Mouse (Mus musculus): ENCODE measurements around the gene Nt5m.

DNA sequence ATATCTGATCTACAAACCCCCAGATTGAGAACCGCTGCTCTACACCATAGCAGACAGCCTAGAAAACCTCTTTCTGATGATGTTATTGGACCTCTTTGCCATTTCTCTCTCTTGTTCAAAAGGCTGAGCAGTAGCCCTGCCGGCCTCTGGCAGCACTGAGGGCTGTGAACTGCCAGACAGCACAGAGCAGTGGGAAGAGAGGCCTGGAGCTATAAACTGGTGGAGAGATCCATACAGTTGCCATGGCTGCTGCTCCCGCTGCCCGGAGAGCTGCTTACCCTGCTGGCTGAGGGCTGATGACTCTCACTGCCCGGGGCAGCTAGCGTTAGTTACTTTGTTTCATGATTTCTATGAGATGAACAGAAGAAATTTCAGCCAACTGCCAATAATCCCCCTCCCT lies 52.6 kb downstream of the Nt5m start:
- no peak for TF ChIP-seq CTCF (IDR thresholded peaks at IDR 0.05; ENCODE audit: extremely low read depth, insufficient read length, insufficient replicate concordance, low read depth, low read length)
- TF ChIP-seq POLR2A (IDR thresholded peaks at IDR 0.05; ENCODE audit: low read depth, low read length), result no peak
